Mouse (Mus musculus) subcutaneous adipose tissue, adult 2 months (tissue): ENCODE results near the gene Pabpc5. TPM values are rescaled to one million over a fixed set of nuclear protein-coding genes. Genes with fewer than 3 reads are reported as not detected.

Experiments
- polyA plus RNA-seq: library from polyadenylated mRNA; depleted of rRNA; stranded (reverse); fragments of >200 nt; gene quantifications from 2 replicates; pipeline ENCODE4 v1.2.3, GENCODE M21; 2012; ENCODE audit warnings: low replicate concordance; rRNA removed

The Pabpc5 gene
- polyA plus RNA-seq: 0.06 and 0.21 TPM in 2 replicates

GRCm38 (mm10) chrX:119927081-119927571 is at the start of gene Pabpc5:
Gene Pabpc5 (plus strand): TSS chrX:119927196.

